Mouse (Mus musculus): ENCODE measurements around the gene Gm32742.

GRCm38 (mm10) chr9:51101756-51102425, 63.4 kb downstream of the Gm32742 start, which contains the start of gene 4833427G06Rik:
- TF ChIP-seq POLR2A (IDR thresholded peaks at IDR 0.05; ENCODE audit: low read depth, low read length) (no peak), CTCF (IDR thresholded peaks at IDR 0.05; ENCODE audit: extremely low read depth, insufficient read length, insufficient replicate concordance, low read depth, low read length) (no peak)

Data from small intestine, adult 2 months (tissue).